Comparison of ENCODE assay signal across 8 mouse cellular contexts in the genomic region with DNA sequence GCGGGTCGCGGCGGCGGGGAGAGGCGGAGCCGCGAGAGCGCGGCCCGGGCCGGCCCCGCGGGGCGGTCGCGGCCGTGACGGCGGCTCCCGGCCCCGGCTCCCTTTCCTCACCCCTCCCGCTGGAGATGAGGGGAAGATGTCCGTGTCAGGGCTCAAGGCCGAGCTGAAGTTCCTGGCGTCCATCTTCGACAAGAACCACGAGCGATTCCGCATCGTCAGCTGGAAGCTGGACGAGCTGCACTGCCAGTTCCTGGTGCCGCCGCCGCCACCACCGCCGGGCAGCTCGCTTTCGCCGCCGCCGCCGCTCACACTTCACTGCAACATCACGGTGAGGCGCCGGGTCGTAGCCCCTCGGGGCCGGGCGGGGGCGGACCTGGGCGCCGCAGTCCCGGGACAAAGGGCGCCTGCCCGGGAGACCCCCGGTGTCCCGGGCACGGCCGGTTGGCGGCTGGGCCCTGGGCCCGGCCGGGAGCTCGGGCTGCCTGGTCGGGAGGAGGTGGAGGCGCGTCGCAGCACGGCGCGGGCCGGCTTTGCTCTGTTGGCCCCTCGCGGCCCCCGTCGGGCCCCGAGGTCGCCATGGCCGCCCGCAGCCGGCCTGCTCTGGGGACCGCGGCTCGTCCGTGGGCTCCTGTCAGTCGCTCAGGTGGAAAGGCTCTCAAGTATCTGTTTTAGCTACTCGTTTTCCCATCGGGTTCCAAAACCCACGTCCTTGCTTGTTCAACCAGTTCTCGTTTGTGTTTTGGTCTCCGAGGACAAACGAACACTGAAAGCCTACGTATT. TPM values are rescaled to one million over a fixed set of nuclear protein-coding genes. Genes with fewer than 3 reads are reported as not detected.
DNase-seq lines count a peak whose midpoint lies in the region; ATAC-seq and TF ChIP-seq lines count a peak whose summit lies in the region.

No protein-coding gene starts in this region.

- peaks cover 7% of the 10 kb centered on the region for H3K4me1 ChIP-seq in forebrain, postnatal 0 days (ENCODE audit: insufficient read depth)
- H3K4me1 ChIP-seq in hindbrain, embryonic 11.5 days (replicated peaks; ENCODE audit: control insufficient read depth, insufficient read depth, low read length): no peaks in the 10 kb centered on the region

- H3K27me3 ChIP-seq in forebrain, postnatal 0 days (ENCODE audit: insufficient read depth, low read length): no peaks in the 10 kb centered on the region
- no peaks in the 10 kb centered on the region for H3K27me3 ChIP-seq in hindbrain, embryonic 11.5 days (ENCODE audit: control insufficient read depth, insufficient read depth, low read length)

- H3K4me3 ChIP-seq in forebrain, postnatal 0 days (ENCODE audit: low read depth, low read length): peak overlapping the region; percentile 86
- H3K4me3 ChIP-seq in hindbrain, embryonic 11.5 days (ENCODE audit: low read depth, low read length): peak overlapping the region; percentile 90

- peak overlapping the region; percentile 73 for H3K27ac ChIP-seq in forebrain, postnatal 0 days (ENCODE audit: low read depth, low read length)
- peak overlapping the region; percentile 86 for H3K27ac ChIP-seq in hindbrain, embryonic 11.5 days (ENCODE audit: low read depth, low read length)

- 0% methylated on average over 68 of the region's 93 CpGs for WGBS in forebrain, postnatal 0 days
- under 1% methylated on average over 56 of the region's 93 CpGs for WGBS in hindbrain, embryonic 11.5 days

- ATAC-seq in forebrain, postnatal 0 days: peak; percentile 60
- peak; percentile 78 for ATAC-seq in hindbrain, embryonic 11.5 days (ENCODE audit: low FRiP score)

- H3K4me2 ChIP-seq in forebrain, postnatal 0 days (ENCODE audit: low read depth): peak overlapping the region; percentile 95
- H3K4me2 ChIP-seq in hindbrain, embryonic 11.5 days (replicated peaks; ENCODE audit: low read depth, low read length): peak overlapping the region; percentile 82

- peak overlapping the region; percentile 86 for H3K9ac ChIP-seq in forebrain, postnatal 0 days
- H3K9ac ChIP-seq in hindbrain, embryonic 11.5 days (ENCODE audit: low read depth, low read length): peak overlapping the region; percentile 96

- H3K36me3 ChIP-seq in forebrain, postnatal 0 days (ENCODE audit: insufficient read depth): no peaks in the 10 kb centered on the region
- no peaks in the 10 kb centered on the region for H3K36me3 ChIP-seq in hindbrain, embryonic 11.5 days (ENCODE audit: control insufficient read depth, insufficient read depth, low read length)

- peak; percentile 66 for DNase-seq in Muller cell, postnatal 12 days (ENCODE audit: inconsistent ontology term)
- peak; percentile 58 to 77 for DNase-seq in cerebellum, adult 18-20 months
- DNase-seq in forebrain, postnatal 0 days: peak; percentile 59
- DNase-seq in hindbrain, embryonic 11.5 days (ENCODE audit: low spot score): peak; percentile 74
- peak; percentile 7 to 12 for DNase-seq in layer of hippocampus, postnatal 14 days (ENCODE audit: low spot score in 2 of 2)
- DNase-seq in lung, postnatal 36 days: peak; percentile 34
- peak; percentile 70 for DNase-seq in retina, embryonic 14.5 days (ENCODE audit: low spot score)
- DNase-seq in thymus, postnatal 25 days: peak; percentile 65

- no peak for TF ChIP-seq CTCF in forebrain, postnatal 0 days (IDR thresholded peaks at IDR 0.05; ENCODE audit: low read depth)

- no peaks in the 10 kb centered on the region for H3K9me3 ChIP-seq in forebrain, postnatal 0 days (ENCODE audit: low read length)
- H3K9me3 ChIP-seq in hindbrain, embryonic 11.5 days (ENCODE audit: control insufficient read depth, low read length): no peaks in the 10 kb centered on the region

RNA-seq across cellular contexts. Expression of a gene that starts 1.0 kb away (rescaled TPM):
- 32.6 and 34.1 TPM in 2 replicates for total RNA-seq in forebrain, postnatal 0 days (2014; rRNA removed)
- 24.9 and 32.3 TPM in 2 replicates for polyA plus RNA-seq in forebrain, postnatal 0 days (2015; fragmentation: Nextera tagmentation; extraction: Ambion mirVana)
- polyA plus RNA-seq in hindbrain, embryonic 11.5 days (2014; fragmentation: Nextera tagmentation; extraction: Ambion mirVana): 47.7 and 55.1 TPM in 2 replicates
- 10 to 100 TPM; 49.2 to 55.2 TPM for total RNA-seq in layer of hippocampus, postnatal 14 days (2021)

RNA-seq across cellular contexts. Expression of a gene that starts 59.0 kb away (rescaled TPM):
- 69.6 and 73.6 TPM in 2 replicates for total RNA-seq in forebrain, postnatal 0 days (2014; rRNA removed)
- 55.6 and 79.0 TPM in 2 replicates for polyA plus RNA-seq in forebrain, postnatal 0 days (2015; fragmentation: Nextera tagmentation; extraction: Ambion mirVana)
- polyA plus RNA-seq in hindbrain, embryonic 11.5 days (2014; fragmentation: Nextera tagmentation; extraction: Ambion mirVana): 92.8 and 92.9 TPM in 2 replicates
- 10 to 100 TPM; 37.7 to 40.0 TPM for total RNA-seq in layer of hippocampus, postnatal 14 days (2021)

Comparison
In these comparisons a context has a peak if more than half of its experiments do, and no peak if none do; other contexts are left out.
1. Peak in every context shown above with its lines: DNase-seq, ATAC-seq, H3K4me3 ChIP-seq and H3K27ac ChIP-seq.
2. DNase-seq: peak in every context shown above with its lines; median percentile 74 in hindbrain, embryonic 11.5 days; 70 in retina, embryonic 14.5 days; 68 in cerebellum, adult 18-20 months; 66 in Muller cell, postnatal 12 days; 65 in thymus, postnatal 25 days; 59 in forebrain, postnatal 0 days; 34 in lung, postnatal 36 days; 10 in layer of hippocampus, postnatal 14 days.